Mouse (Mus musculus) mouse trophoblast stem cell (cell line): ENCODE data around the gene Ndufc2.

Experiments
- in situ Hi-C, 2 experiments: fragments of 300-500 bp; cut with MseI, MboI; formaldehyde crosslinking; loops; 2 replicates in 1 of 2; 3 replicates in 1 of 2; pipeline ENCODE4 v1.15.1; 2025

Ndufc2 gene

DNA sequence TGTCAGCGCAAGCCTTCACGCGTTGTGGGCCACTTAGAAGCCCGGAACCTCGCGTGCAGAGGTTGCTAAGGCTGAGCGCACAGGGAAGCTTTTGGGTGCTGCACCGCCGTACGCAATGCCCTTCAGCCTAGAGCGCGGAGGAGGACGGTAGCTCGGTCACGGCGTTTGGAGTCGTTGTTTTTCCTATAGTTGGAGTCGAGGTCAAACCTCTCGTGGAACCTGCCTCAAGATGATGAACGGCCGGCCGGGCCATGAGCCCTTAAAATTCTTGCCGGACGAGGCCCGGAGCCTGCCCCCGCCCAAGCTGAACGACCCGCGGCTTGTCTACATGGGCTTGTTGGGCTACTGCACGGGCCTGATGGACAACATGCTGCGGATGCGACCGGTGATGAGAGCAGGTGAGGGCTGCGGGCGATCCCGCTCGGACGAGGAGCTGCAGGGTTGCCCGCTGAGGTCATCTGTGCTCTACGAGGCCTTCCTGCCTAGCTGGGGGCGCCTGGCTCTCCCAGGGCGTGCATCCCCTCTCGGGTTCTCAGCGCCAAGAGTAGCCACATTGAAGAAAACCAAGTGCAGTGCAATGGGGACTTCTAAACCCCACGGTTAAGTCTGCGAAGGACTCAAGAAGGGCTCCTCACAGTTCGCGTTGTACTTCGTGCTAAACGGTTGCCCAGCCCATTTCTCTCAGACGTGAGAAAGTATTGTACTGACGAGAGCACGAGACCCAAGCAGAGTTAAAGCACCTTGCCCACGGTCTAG lies at the start of gene Ndufc2:
Ndufc2 (plus strand) TSS at position 44 of the 756 bp plus-strand sequence.
- in situ Hi-C loops = no loop called here

DNA sequence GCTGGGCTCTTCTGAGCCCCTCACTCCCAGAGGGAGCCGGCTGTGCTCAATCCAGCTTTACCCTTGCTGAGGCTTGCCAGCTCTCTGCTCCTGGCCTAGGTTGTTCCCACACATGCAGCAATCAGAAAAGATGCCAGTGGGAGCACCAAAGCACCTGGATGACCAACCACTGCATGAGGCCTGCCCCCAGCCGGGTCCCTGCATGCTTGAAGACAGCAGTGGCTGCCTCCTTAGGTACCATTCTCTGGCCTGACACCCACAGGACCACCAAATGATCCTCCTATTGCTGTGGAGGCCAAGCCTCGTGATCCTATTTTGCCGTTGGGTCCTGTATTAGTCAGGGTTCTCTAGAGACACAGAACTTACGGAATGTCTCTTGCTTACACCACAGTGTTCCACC lies 48.9 kb upstream of the Ndufc2 start:
- in situ Hi-C loops = no loop called here

DNA sequence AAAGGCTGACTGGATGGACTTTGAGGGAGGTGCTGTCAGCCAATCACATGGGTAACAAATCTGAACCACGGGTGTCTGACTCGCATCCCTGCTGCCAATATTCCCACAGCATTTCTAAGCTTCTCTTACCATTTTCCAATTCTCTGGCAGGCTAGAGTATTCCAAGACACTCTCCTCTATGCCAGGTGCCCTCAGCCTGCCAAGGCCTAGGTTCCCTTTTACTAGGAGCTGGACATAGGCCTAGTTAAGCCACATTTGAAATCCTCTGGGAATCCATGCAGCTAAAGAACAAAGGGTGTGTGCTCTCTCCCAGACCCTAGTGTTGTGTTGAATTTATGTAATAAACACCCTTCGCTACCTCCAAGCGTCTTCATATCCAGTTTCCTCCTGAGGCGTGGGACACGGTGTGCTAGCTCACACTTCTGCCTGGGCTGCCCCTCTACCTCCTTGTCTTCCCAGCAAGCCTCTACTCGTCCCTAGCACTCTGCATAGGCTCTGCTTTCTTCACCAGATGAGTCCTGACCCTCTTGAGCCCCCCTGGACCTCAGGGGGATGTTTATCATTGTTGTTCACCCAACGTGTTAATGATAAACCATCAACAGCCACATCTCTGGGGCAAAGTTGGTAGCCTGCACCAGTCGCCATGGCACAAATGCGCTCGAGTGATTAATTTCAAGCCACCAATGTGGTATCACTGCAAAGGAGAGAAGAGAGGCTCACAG lies 47.9 kb upstream of the Ndufc2 start:
- in situ Hi-C loops = no loop called here

DNA sequence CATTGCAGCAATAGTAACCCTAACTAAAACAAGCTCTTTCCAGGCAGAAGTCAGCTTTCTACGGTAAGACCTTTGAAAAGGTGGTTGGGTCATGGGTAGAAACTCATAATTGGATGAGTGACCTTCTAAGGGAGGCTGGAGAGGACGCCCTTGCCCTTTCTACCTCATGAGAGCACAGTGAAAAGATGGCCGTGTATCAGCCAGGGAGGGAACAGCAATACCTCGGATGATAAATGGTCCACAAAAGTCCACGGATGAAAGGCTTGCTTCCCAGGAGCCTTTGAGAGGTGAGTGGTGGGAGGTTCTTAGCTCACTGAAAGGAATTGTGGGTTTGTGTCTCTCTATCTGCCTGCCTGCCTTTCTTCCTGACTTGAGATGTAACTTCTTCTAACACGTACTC lies 46.4 kb upstream of the Ndufc2 start:
- in situ Hi-C loops = no loop called here

DNA sequence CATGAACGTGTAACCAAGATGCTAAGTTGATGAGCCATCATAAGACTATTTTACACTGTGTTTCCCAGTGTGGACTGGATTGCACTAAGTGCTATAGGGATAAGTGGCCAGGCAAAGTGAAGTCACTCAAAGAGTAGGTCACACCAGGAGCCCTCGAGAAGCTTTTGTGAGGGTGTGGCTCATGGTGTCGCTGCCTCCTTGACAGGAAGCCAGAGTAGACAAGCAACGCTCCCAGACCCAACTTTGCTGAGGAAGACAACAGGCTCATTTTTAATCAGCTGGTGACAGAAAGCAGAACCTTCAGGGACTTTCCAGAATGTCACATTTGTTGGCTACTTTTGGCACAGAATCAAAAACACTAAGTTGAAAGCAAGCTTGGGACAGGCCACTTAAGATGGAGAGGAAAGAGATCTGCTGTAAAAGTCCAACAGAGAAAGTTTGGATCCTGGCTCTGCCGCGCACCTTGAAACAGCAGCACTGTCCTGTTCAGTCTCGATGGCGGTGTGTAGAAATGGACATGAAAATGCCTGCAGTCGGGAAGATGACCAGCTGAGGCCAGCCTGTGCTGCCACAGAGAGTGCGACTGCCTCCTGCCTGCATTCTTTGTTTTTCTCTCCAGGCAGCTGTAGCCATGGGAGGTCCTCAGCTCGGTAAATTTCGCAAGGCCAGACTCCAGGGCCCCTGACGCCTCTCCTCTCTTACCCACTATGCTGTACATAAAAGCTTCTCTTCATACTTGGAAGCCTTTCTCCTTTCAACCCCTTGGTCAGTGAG lies 44.5 kb upstream of the Ndufc2 start:
- in situ Hi-C loops = no loop called here

DNA sequence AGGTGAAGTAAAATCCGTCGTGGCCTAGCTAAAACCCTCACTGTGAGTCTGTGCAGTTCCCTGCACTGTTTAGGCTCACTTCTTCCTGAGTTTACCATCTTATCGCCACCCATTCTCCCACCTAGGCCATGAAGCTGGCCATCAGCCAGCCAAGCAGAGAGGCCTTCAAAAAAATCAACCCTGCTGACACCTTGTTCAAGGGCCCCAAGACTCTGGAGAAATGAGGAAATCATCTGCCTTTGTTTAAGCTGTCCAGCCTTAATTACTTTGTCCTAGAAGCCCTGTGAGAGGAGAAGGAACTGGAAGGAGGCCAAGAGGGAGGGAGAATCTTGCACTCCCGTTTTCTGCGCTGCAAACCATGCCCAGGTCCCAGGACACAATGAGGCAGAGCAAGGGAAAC lies 43.5 kb upstream of the Ndufc2 start:
- in situ Hi-C loops = no loop called here

DNA sequence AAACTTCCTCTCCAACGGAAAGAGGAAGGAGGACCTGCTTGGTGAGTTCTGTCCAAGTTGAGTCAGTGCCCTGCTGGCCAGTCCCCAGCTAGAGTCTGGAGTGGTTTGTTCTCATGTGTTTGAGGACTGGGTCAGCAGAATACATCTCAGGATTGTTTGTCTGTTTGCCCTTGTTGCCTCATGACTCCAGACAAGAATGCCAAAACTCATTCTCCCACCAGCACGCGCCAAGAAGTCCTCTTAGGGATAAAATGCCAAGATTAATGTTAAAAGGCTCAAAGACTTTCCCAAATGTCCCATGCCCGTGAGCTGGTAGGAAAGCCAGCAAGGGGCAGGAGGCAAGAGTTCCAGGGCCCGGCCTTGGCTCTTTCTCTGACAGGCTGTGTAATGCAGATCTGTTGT lies 42.9 kb upstream of the Ndufc2 start:
- in situ Hi-C loops = no loop called here

DNA sequence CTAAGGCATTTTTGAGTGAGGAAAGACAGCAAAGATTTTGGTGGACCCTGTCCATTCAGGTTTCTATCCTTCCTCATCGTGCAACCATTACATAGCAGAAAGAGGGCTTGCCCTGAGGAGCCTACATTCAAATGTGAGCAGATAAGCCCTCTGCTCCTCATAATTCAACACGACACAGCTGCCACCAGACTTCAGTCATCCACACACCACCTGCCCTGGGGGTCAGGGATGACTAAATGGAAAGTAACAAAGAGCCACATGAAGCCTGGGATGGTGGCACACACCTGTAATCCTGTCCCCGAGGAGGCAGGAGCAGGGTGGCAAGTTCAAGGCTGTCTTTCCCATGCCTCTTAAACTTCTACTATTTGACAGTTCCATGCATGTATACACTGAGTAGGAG lies 42.0 kb upstream of the Ndufc2 start:
- in situ Hi-C loops = no loop called here

DNA sequence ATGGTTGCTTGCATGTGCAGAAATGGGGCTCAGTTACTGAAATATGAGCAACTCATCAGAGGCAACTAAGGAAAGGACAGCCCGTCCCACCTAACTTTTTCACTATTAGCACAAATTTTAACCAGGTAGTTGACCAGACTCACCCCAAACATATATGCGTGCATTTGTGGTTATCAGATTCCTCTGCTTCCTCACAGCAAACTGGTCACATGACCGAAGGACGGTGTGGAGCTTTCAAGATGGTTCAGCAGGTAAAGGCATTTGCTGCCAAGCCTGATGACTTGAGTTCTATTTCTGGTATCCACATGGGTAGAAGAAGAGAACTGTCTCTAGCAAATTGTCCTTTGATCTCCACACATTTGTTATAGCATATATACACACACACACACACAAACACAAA lies 41.5 kb upstream of the Ndufc2 start:
- in situ Hi-C loops = no loop called here

DNA sequence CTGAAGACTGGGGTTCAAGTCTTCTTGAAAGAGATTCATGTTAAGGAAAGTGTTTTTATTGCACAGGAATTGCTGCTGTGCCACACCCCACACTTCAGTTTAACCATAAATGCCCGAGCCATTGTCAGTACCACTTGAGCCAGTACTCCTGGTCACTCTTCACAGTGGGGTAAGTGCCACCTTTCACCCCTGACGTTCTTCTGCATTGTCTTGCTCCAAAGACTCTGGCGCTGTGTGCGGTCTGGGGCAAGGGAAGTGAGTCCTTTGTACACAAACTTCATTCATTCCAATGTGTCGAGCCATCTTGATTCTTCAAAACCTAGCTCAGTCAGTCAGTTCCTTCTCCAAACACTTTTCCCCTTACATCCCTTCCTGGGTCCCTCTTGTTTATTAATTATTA lies 39.6 kb upstream of the Ndufc2 start:
- in situ Hi-C loops = no loop called here

DNA sequence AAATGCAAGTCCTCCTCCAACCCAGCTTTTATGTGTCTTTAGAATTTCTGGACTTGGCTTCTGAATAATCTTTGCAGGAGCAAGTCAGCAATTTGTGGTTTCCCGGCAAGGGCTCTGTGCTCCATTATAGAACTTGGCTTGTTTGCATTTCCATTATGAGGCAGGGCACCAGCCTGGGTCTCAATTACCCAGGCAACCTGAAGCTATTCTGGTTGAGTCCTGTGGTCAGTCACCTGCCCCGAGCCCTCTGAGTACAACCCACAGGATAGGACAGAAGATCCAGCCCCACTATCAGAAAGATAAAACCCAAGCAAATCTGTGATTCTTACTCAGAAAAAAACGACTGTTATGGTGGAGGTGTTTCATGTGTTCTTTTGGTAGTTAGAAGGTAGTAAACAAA lies 38.8 kb upstream of the Ndufc2 start:
- in situ Hi-C loops = no loop called here

DNA sequence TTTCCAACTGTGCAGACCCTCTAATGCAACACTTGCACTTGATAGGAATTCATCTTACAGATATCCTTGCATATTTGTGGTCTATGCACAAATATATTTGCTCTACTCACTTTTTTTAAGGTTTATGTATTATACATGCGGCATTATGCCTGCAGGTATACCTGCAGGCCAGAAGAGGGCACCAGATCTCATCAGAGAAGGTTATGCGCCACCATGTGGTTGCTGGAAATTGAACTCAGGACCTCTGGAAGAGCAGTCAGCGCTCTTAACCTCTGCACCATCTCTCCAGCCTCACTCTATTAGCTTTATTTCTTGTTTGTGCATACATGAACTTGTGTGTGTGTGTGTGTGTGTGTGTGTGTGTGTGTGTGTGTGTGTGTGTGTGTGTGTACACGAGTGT lies 38.3 kb upstream of the Ndufc2 start:
- in situ Hi-C loops = no loop called here

DNA sequence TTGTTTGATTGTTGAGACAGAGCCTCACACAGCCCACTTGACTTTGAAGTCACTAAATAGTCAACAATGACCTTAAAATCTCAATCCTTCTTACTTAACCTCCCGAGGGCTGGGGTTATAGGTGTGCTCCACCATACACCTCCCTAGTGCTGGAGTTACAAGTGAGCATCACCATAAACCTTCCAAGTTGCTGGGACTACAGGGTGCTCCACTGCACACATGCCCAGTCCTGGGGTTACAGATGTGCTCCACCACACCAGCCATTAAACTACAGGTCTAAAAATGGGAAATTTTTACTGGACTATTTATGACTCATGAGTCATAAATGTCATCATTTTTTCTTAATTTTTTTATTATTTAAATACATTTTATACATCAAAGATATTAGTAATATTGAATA lies 33.9 kb upstream of the Ndufc2 start:
- in situ Hi-C loops = no loop called here

DNA sequence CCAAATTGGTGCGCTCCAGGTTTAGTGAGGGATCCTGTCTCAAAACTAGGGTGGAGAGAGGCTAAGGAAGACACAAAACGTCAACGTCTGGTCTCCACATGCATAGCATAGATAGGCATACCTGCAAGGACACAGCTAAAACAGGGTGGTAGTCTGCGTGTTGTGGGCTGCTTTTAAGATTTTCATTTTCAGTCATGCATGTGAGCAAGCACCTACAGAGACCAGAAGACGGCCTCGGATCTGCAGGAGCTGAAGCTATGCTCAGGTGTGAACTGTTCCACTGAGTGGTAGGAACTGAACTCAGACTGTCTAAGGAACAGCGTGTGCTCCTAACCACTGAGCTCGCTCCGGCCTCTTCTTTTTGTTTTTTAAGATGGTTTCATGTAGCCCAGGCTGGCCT lies 24.7 kb upstream of the Ndufc2 start:
- in situ Hi-C loops = no loop called here

DNA sequence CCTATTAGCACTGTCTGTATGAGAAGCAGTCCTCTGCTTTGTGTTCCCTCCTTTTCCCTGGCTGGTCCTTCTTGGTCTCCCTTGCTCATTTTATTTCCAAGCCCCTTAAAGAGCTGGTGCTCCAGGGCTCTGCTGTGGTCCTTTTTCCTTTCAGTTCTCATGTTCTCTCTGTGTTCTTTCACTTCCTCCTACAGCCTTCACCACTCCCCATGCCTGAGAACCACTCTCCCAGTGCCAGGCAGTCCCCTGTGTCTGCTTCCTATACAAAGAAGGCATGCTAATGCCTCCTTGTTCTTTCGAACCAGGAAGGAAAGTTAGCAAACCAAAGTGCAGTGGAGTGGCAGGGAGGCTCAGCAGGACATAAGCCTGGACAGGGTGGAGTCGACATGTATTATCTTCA lies 23.9 kb upstream of the Ndufc2 start:
- in situ Hi-C loops = no loop called here

DNA sequence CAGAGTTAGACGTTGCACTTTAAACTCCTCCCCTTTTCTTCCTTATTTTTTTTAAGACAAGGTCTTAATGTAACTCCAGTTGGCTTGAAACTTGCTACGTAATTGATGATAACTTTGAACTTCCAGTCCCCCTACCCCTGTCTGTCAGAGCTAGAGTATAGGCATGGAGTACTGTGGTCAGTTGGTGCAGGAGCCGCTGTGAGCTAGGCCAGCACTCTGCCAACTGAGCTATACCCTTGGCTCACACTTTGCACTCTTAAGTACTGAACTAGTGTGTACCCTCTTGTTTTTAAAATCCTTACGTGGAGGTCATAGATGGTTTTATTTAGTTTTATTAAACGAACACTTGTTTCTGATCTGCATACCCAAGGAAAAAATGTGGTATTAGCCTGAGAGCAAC lies 20.5 kb upstream of the Ndufc2 start:
- in situ Hi-C loops = no loop called here

DNA sequence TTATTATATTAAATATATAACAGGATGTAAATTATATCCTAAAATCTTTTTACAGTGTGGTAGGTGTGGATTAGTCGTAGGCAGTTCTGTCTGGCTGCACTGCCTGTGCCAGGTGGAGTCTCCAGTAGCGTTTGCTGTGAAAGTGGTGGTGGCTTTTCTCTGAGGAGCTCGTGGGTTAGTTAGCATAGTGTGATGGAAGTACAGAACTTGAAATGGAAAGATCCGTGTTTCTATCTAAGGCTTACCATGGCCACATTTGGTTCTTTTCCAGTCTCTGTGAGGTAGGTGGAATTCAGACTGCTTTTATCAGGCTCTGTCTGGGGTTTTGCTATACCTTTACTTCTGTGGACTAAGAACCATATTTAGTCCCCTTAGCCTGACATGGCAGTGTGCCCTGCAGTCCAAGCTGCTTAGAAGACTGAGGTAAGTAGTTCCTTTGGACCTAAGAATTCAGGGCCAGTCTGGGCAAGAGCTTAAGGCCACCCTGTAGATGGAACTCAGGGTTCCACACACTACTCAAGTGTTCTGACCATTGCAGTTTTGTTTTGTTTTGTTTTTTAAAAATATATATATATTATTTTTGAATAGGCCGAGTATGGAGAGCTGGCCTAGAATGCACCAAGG lies 19.2 kb upstream of the Ndufc2 start:
- in situ Hi-C loops = no loop called here

DNA sequence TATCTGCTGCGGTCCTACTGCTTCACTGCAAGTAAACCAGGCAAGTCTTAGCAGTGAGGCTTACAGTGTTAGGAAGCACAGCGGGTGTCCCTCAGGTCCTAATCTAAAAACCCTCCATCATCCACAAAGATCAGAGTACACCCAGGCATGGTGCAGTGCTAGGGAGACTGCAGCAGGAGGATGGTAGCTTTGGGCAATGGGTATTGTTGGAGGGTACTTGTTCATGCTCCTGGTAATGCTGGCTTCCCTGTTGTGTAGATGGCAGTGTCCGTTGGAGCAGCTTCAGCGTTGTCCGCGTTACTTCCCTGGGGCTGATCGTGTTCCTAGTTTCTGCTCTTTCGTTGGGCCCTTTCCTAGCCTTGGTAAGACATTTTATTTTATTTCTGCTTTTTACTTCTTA lies 17.1 kb upstream of the Ndufc2 start:
- in situ Hi-C loops = no loop called here

DNA sequence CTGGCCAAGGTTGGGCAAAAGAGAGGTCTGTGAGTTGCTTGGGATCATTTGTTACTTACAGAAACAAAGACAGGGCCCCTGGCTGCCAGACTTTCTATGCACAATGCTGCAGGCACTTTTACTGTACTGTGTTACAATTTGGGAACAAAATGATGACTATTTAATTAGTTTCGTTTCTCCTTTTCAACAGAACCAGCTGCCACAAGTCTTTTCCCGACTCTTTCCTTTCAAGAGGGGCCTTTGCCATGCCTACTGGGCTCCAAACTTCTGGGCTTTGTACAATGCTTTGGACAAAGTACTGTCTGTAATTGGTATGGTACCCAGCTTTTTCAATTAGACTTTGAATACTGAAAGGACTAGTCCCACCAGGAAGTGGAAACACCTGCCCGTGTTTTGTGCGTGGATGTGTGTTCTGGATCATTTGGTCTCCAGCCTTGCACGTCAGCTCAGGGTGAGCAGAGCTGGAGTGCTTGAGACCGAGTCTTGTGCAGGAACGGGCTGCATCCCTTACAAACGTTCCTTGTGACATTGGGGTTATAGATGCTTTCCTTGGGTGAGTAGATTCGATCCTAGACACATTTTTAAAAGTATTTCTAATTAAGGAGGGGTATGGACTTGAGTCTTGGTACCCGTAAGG lies 16.2 kb upstream of the Ndufc2 start:
- in situ Hi-C loops = no loop called here

DNA sequence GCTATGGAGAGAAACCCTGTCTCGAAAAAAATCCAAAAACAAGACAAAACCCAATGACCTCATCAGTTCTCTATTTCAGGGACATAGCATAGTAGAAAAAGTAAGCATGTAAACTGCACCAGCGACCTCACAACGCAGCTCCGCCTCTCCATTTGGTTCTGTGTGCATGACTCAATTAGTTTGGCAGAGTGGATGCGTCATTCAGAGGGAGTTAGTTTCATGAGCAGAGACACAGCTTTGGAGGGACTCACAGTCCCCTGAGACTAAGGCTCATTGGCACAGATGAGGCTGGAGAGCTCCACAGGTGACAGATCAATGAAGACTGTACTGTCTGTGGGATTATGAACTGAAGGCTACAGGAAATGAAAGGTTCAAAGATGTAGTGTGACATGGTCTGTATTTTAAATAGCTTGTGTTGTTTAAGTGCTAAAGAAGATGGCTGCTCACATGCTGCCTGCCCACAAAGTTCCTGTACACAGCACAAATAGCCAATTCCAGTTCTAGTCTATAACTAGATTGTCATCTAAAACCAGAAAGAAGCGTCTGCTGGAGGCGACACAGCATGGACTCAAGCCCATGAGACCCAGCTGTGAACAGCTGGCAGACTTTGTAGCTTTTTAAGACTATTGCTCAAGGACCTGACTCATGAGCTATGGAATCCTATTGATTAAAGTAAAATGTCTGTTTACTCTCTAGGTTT lies 13.5 kb upstream of the Ndufc2 start:
- in situ Hi-C loops = no loop called here

DNA sequence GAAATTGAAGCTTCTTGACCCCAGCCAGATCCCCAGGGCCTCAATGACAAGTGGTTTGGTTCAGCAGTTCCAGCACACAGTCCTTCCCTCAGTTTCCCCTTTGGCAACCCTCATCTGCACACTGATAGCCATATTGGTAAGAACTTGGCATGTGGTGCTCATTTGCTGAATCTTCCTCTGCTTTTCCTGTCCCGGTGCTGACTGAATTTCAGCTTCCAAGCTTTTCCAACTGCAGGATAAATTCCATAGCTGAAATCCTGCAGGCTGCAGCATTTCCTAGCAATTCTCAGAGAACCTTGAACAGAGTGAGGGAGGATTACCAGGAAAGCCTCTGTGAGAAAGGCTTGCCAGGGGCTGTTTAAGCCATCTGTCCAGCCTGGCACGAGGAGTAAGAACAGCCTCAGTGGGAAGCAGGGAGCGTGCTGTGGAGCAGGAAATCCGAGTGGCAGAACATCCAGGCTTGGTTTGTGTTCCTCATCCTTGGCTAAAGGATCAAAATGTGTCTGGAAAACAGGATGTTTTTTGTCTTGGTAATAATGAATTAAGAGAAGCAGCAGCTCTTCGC lies 12.9 kb upstream of the Ndufc2 start:
- in situ Hi-C loops = no loop called here
